Mouse (Mus musculus) liver, embryonic 14.5 days (tissue): Measurements from ENCODE around the gene Rxra.
A peak's percentile ranks its signal among the peaks of the same experiment; 100 is the strongest.

Source experiments
- CTCF ChIP-seq: IDR thresholded peaks from 2 replicates; pipeline ENCODE4 v1.5.1; 2016; ENCODE audit warnings: antibody characterized with exemption, low read depth, control low read depth
- EP300 ChIP-seq: IDR thresholded peaks from 2 replicates; pipeline ENCODE4 v1.6.1; 2016; ENCODE audit warnings: antibody characterized with exemption, low read depth

- TF ChIP-seq CTCF (peak; percentile 88), EP300 (no peak)
Observed at GRCm38 (mm10) chr2:27764937-27765319, 88.7 kb downstream of the Rxra start.
